ENCODE assay signal across 10 mouse cellular contexts in the genomic region with DNA sequence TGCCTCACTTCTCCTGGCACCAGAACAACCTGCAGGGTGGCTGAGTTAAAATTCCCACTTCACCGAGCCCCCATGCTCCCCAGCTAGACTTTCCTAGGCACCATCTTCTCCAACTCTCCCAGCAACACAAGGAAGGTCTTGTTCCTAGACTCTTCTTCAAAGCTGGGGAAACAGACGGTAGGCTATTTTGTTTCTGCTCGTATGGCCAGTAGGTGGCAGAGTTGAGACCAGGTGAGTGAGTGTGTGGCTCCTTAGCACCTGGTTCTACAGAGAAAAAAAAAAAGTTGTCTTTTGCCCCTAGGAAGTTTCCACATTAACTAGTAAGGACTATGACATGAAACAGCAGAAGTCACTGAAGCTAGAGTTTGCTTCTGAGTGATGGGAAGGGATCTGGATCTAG. TPM values are rescaled to one million over a fixed set of nuclear protein-coding genes. Genes with fewer than 3 reads are reported as not detected.
A peak's percentile ranks its signal among the peaks of the same experiment; 100 is the strongest.
DNase-seq lines count a peak whose midpoint lies in the region; ATAC-seq and TF ChIP-seq lines count a peak whose summit lies in the region.
"Had no signal": no experiment of that assay in that cellular context is flagged by ENCODE, and none has a peak within 500 bp of the region (broad histone marks: within the 10 kb centered on the region; RNA-seq: fewer than 3 reads in every experiment).

No protein-coding gene starts in this region.

- TF ChIP-seq POLR2A in bone marrow macrophage, adult 2 months (IDR thresholded peaks at IDR 0.05; ENCODE audit: borderline replicate concordance, low read depth, low read length): no peak

- no peaks in the 10 kb centered on the region for H3K27me3 ChIP-seq in kidney, embryonic 14.5 days (ENCODE audit: control insufficient read depth, insufficient read depth, low read length)
- H3K27me3 ChIP-seq in lung, postnatal 0 days (replicated peaks; ENCODE audit: insufficient read depth, low read length): no peaks in the 10 kb centered on the region
- H3K27me3 ChIP-seq: embryonic facial prominence, embryonic 13.5 days; lung, embryonic 15.5 days had no signal

- no peak overlapping the region for H3K4me3 ChIP-seq in kidney, embryonic 14.5 days (ENCODE audit: low read length)
- no peak overlapping the region for H3K4me3 ChIP-seq in bone marrow macrophage, adult 2 months (ENCODE audit: insufficient read depth, low read length)
- no peak overlapping the region for H3K4me3 ChIP-seq in lung, postnatal 0 days (ENCODE audit: low read depth, low read length)
- H3K4me3 ChIP-seq: embryonic facial prominence, embryonic 13.5 days; lung, embryonic 15.5 days had no signal

- peaks cover 12% of the 10 kb centered on the region for H3K4me1 ChIP-seq in kidney, embryonic 14.5 days (ENCODE audit: control insufficient read depth, insufficient read depth, low read length)
- peaks cover 4% of the 10 kb centered on the region for H3K4me1 ChIP-seq in bone marrow macrophage, adult 2 months (ENCODE audit: control insufficient read depth, insufficient read depth, low read length)
- 0 out of 2 replicates have a peak, but pooled peaks cover 4% of the 10 kb centered on the region for H3K4me1 ChIP-seq in lung, postnatal 0 days (ENCODE audit: insufficient read depth, low read depth, low read length)

- TF ChIP-seq EP300 in lung, postnatal 0 days (IDR thresholded peaks at IDR 0.05): no peak

- H3K36me3 ChIP-seq in kidney, embryonic 14.5 days (ENCODE audit: control insufficient read depth, insufficient read depth, low read length): no peaks in the 10 kb centered on the region
- no peaks in the 10 kb centered on the region for H3K36me3 ChIP-seq in lung, postnatal 0 days (ENCODE audit: insufficient read depth, low read length)
- H3K36me3 ChIP-seq: embryonic facial prominence, embryonic 13.5 days; lung, embryonic 15.5 days had no signal

- H3K27ac ChIP-seq in kidney, embryonic 14.5 days (ENCODE audit: low read depth, low read length): no peak overlapping the region
- no peak overlapping the region for H3K27ac ChIP-seq in bone marrow macrophage, adult 2 months (ENCODE audit: insufficient read depth, low read depth, low read length)
- H3K27ac ChIP-seq in lung, postnatal 0 days (ENCODE audit: low read length): no peak overlapping the region
- H3K27ac ChIP-seq: embryonic facial prominence, embryonic 13.5 days; lung, embryonic 15.5 days had no signal

- DNase-seq in kidney, adult 11 months: peak; percentile 67
- peak; percentile 68 for DNase-seq in ES-CJ7 (ENCODE audit: low read depth, low spot score)
- peak; percentile 70 for DNase-seq in heart, postnatal 4 days
- DNase-seq in lung, postnatal 0 days (ENCODE audit: low spot score): peak; percentile 76
- DNase-seq in layer of hippocampus, adult 9-11 months: no peak

- H3K9me3 ChIP-seq in kidney, embryonic 14.5 days (ENCODE audit: control insufficient read depth, low read length): no peaks in the 10 kb centered on the region
- no peaks in the 10 kb centered on the region for H3K9me3 ChIP-seq in lung, postnatal 0 days (ENCODE audit: low read length)
- H3K9me3 ChIP-seq: embryonic facial prominence, embryonic 13.5 days; lung, embryonic 15.5 days had no signal

- no peak for ATAC-seq in kidney, embryonic 14.5 days (ENCODE audit: low FRiP score, low TSS enrichment)
- no peak for ATAC-seq in lung, postnatal 0 days
- ATAC-seq in inflammation-experienced regulatory T-cells, adult 6 months: no peak

- 9% methylated on average over 3 of the region's 3 CpGs for WGBS in kidney, embryonic 14.5 days
- WGBS in lung, postnatal 0 days: 7% methylated on average over 3 of the region's 3 CpGs

- no peak overlapping the region for H3K4me2 ChIP-seq in kidney, embryonic 14.5 days (replicated peaks; ENCODE audit: low read depth, low read length)
- no peak overlapping the region for H3K4me2 ChIP-seq in lung, postnatal 0 days (replicated peaks; ENCODE audit: low read depth, low read length)
- H3K4me2 ChIP-seq: embryonic facial prominence, embryonic 13.5 days; lung, embryonic 15.5 days had no signal

- no peak overlapping the region for H3K9ac ChIP-seq in kidney, embryonic 14.5 days (ENCODE audit: low read depth, low read length)
- H3K9ac ChIP-seq in lung, postnatal 0 days (replicated peaks; ENCODE audit: low read depth): no peak overlapping the region
- H3K9ac ChIP-seq: embryonic facial prominence, embryonic 13.5 days; lung, embryonic 15.5 days had no signal

- peak; percentile 34; the same call in 1 of the 2 replicates for TF ChIP-seq CTCF in bone marrow macrophage, adult 2 months (IDR thresholded peaks at IDR 0.05; ENCODE audit: low read depth, low read length)
- peak; percentile 83 for TF ChIP-seq CTCF in lung, postnatal 0 days (IDR thresholded peaks at IDR 0.05)

RNA-seq across cellular contexts. Expression of gene Smad6, which starts 3.7 kb away (rescaled TPM):
- 12.2 and 14.3 TPM in 2 replicates for polyA plus RNA-seq in kidney, embryonic 14.5 days (2014; fragmentation: Nextera tagmentation; extraction: Ambion mirVana)
- 0.62 and 0.72 TPM in 2 replicates for polyA plus RNA-seq in bone marrow macrophage, adult 2 months (2012; ENCODE audit: insufficient read depth, insufficient read length, missing spikeins)
- 10 to 100 TPM; 18.5 to 20.1 TPM for total RNA-seq in heart, postnatal 4 days (2021)
- polyA plus RNA-seq in lung, postnatal 0 days (2015; fragmentation: Nextera tagmentation; extraction: Ambion mirVana): 13.4 and 15.3 TPM in 2 replicates
- polyA plus RNA-seq in inflammation-experienced regulatory T-cells, adult 6 months (2017; shearing (Covaris generic)): not detected
